Mouse (Mus musculus): ENCODE measurements around the gene Mark4.
A peak's percentile ranks its signal among the peaks of the same experiment; 100 is the strongest.

Gene Mark4

DNA sequence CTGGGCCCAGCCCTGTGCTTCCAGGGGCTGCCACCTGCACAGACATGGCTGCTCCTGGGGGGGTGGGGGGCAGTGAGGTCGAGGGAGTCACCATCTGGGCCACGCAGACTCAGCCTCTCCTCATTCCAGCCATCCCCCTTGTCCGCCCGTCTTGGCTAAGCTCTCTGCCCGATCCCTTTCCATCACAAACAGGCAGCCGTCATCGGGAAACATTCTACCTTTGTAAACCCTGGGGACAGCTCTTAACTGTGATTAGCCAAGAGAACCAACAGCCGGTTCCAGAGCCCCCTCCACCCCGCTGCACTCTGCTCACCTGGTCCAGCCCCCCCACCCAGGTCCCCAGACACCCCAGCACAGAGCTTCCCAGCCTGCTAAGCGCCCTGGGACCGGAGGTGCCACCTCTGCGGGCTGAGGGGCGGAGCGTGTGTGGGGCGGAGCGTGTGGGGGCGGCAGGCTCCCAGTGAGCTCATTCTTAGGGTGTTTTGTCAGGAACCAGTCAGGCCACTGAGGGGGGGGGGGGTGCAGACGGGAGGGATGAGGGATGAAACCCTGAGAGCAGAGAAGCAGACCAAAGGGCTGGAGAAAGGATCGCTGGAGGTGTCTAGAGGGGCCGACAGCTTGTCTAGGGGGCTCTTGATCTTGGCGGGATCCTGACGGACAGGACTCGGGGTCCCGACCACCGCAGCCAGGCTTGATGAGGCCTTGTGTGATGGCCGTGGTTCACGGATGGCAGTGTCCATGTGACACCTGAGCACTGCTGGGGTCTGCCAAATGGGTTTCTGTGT lies 58.9 kb downstream of the Mark4 start:
- no peak for DNase-seq (ENCODE audit: low spot score)

GRCm38 (mm10) chr7:19394484-19394883 lies 64.1 kb downstream of the Mark4 start:
- DNase-seq (ENCODE audit: low spot score) = no peak

GRCm38 (mm10) chr7:19388699-19389413 lies 69.8 kb downstream of the Mark4 start:
- DNase-seq (ENCODE audit: low spot score) = no peak

DNA sequence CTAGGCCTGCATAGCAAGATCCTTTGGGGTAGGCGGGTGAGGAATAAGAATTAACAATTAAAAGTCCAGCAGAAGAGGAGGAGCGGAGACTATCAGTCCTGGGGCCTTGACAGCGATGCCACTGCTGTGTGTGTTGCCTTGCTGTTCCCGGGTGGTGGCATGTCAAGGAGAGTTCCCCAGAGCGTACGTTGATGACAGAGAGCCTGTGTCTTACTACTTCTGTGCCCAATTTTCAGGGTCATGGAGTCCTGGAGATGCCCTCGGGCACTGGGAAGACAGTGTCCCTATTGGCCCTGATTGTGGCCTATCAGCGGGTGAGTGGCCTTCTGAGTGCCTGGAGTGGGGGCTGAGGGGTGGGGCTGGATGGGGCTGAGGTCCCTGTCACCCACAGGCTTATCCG lies 74.9 kb downstream of the Mark4 start:
- DNase-seq (ENCODE audit: low spot score) = no peak

- DNase-seq (ENCODE audit: low spot score) = no peak
Measured at GRCm38 (mm10) chr7:19382166-19382541, 76.5 kb downstream of the Mark4 start.

DNA sequence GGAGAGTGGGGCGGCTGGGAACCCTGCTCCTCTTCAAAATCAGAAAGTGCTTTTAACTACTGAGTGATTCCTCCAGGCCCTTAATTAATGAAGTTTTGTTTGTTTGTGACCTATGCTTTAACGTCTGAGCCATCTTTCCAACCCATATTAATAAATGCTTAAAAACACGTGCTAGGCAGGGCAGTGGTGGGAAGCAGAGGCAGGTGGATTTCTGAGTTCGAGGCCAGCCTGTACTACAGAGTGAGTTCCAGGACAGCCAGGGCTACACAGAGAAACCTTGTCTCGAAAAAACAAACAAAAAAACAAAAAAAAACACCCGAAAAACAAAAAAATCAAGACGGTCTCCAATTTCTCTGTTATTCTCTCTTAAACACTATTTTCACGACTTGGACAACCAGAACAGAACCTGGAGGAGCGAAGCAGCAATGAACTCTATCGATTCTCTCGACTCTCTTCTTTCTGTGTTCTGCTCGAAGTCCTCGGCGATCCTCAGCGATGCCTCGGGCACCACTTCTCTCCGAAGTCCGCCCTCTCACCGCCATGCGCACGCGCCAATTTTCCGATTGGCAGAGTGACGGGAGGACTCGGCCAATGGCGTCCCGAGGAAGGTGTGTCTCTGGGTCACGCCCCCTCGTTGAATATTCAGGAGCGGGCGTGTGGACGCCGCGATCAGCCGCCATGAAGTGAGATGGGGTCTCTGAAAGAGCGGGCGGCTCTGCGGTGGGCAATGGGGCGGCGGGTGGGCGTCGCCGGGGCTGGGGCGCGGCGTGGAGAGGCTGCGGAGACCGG lies 77.0 kb downstream of the Mark4 start, which contains the start of gene Ercc2:
Gene Ercc2 (plus strand): TSS at position 634 of the 789 bp plus-strand sequence.
- peak; percentile 97 for DNase-seq (ENCODE audit: low spot score)

DNA sequence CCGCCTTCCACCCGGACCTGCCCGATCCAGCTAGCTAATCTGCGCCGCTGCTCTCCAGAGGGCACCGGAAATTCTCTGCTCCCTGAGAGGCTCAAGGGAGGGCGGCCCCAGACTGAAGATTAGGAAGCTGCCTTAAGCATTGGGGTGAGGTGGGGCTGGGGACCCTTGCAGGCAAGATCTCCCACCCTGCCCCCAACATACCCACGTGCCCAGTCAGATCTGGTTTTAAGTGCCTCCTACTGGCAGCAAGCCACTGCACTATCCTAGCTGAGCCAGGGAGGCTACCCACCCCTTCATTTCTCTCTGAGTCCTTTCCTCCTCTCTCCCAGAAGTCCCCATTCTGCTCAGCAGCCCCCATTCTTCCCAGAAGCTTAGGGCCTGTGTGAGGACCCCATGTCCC lies 80.6 kb downstream of the Mark4 start:
- no peak for DNase-seq (ENCODE audit: low spot score)

DNA sequence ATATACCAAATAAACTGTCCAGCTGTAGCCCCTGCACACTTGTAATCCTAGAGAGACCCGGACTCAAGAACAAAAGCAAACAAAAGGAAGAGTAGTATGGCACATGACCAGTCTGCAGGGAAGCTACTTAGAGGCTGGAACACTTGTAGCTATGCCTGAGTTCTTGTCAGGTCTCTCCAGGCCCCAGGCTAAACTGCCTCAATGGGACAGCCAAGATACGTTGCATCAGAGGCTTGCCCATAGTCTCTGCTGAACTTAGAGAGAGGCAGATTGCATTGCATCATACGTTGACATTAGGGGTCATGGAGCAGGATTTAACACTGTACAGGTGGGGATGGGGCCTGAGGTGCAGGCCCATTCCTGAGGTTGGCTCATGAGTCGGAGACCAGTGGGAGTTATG lies 82.6 kb downstream of the Mark4 start:
- DNase-seq (ENCODE audit: low spot score) = no peak

DNA sequence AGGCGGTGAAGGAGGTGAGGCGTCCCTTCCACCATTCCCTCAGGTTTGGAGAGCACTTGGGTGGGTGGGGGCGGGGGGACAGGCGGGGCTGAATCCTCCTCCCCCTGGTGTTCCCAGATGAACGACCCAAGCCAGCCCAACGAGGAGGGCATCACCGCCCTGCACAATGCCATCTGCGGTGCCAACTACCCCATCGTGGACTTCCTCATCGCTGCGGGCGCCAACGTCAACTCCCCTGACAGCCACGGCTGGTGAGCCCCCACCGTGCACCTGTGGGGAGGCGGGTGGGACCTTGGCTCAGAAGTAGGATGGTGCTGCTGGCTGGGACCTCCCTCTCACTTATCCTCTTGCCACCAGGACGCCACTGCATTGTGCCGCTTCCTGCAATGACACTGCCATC lies 83.3 kb downstream of the Mark4 start:
- no peak for DNase-seq (ENCODE audit: low spot score)

Data from urinary bladder, postnatal 10 days (tissue).